In the genomic region with DNA sequence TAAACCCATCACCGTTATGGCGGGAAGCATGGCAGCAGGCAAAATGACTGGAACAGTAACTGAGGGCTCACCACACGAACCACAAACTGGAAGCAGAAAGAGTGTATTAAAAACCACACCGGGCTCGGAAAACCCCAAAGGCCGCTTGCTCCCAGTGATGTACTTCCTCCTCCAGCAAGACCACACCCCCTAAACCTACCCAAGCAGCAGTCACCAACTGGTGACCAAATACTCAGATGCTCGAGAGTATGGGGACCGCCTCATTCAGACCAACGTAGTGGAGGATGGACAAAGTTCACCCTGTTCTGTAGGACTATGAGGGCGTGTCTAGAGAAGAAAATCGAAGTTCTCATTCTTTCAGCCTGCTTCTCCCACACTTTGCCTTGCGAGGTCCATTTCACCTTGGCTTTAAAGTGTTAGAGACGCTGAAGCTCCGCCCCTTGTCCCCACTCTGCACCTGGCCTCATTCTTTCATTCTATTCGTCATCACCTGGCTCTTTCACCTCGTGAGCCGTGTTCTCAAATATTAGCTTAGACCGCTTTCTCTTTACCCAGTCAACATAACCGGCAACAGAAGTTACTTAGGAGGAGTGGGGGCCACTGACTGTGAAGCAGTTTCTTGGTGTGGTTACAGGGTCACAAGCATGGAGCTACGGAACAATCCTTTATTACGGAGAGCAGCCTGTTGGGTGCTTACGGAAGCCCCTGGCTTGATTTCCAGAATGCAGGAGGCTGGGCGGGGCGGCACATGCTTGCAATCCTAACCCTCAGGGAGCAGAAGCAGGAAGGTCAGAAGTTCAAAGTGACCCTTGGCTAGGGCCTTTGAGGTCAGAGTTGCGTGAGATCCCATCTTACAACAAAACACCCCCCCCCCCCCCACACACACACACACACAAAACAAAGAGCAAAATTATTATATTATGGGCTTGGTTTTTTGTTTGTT, we compare ENCODE assay signal across 11 mouse cellular contexts. TPM values are rescaled to one million over a fixed set of nuclear protein-coding genes. Genes with fewer than 3 reads are reported as not detected.
DNase-seq lines count a peak whose midpoint lies in the region; ATAC-seq and TF ChIP-seq lines count a peak whose summit lies in the region.
"Had no signal": no experiment of that assay in that cellular context is flagged by ENCODE, and none has a peak within 500 bp of the region (broad histone marks: within the 10 kb centered on the region; RNA-seq: fewer than 3 reads in every experiment).

No protein-coding gene starts in this region.

- DNase-seq in adrenal gland, postnatal 10 days: peak; percentile 20
- no peak for DNase-seq in adrenal gland, postnatal 36 days
- DNase-seq in ES-E14 (ENCODE audit: low read depth, low spot score): peak; percentile 83
- peak; percentile 38 for DNase-seq in lung, postnatal 14 days
- DNase-seq in cerebellum, postnatal 10 days: no peak
- no peak for DNase-seq in heart, adult 8-10 months (ENCODE audit: low spot score)
- DNase-seq in urinary bladder, postnatal 4 days (ENCODE audit: low spot score in 2 of 2): no peak
- DNase-seq: kidney, adult 8-10 months had no signal

- H3K36me3 ChIP-seq in ES-E14 (ENCODE audit: control insufficient read depth, insufficient read depth, low read length, poor library complexity, severe bottlenecking): no peaks in the 10 kb centered on the region
- no peaks in the 10 kb centered on the region for H3K36me3 ChIP-seq in intestine, embryonic 16.5 days (ENCODE audit: control insufficient read depth, insufficient read depth, low read length)

- no peak overlapping the region for H3K9ac ChIP-seq in ES-E14 (ENCODE audit: insufficient read depth, low read depth, low read length, poor library complexity, severe bottlenecking)
- 0 out of 2 replicates have a peak overlapping the region, but pooled peaks have one; percentile 29 for H3K9ac ChIP-seq in intestine, embryonic 16.5 days (ENCODE audit: low read depth, low read length)

- H3K9me3 ChIP-seq in ES-E14 (ENCODE audit: control insufficient read depth, insufficient read depth, low read depth, low read length): no peaks in the 10 kb centered on the region
- no peaks in the 10 kb centered on the region for H3K9me3 ChIP-seq in intestine, embryonic 16.5 days (ENCODE audit: control insufficient read depth, low read length)

- peak overlapping the region; percentile 1 to 50; a peak in 3 of 4 replicates for H3K4me3 ChIP-seq in ES-E14 (ENCODE audit: insufficient read depth in 1 of 2, low read depth in 1 of 2, low read length in 2 of 2, poor library complexity in 1 of 2, severe bottlenecking in 1 of 2)
- H3K4me3 ChIP-seq in intestine, embryonic 16.5 days (ENCODE audit: low read length): peak overlapping the region; percentile 30

- 52% methylated on average over 25 of the region's 25 CpGs for WGBS in intestine, embryonic 16.5 days

- H3K27me3 ChIP-seq in intestine, embryonic 16.5 days (replicated peaks; ENCODE audit: control insufficient read depth, insufficient read depth, low read length): no peaks in the 10 kb centered on the region

- peak overlapping the region; percentile 81 for H3K27ac ChIP-seq in ES-E14 (ENCODE audit: insufficient read depth, low read depth, low read length, poor library complexity, severe bottlenecking)
- peak overlapping the region; percentile 54 for H3K27ac ChIP-seq in intestine, embryonic 16.5 days (ENCODE audit: low read length)

- peak; percentile 93 for ATAC-seq in intestine, embryonic 16.5 days

- H3K4me1 ChIP-seq in ES-E14 (ENCODE audit: control insufficient read depth in 2 of 2, insufficient read depth in 2 of 2, low read length in 2 of 2, poor library complexity in 1 of 2): peaks cover 0 to 7% of the 10 kb centered on the region in 2 experiments
- H3K4me1 ChIP-seq in intestine, embryonic 16.5 days (ENCODE audit: control insufficient read depth, insufficient read depth, low read length): no peaks in the 10 kb centered on the region

- H3K4me2 ChIP-seq in intestine, embryonic 16.5 days (ENCODE audit: low read depth, low read length): peak overlapping the region; percentile 49

- in situ Hi-C loops in ES-E14 (cut with MboI; ENCODE audit: low sequenced_read_pairs in 2 of 2, unreplicated experiment in 2 of 2): no loop called here

TF ChIP-seq in ES-E14, 5 proteins besides CTCF, POLR2A, EP300 and RAD21:
- TF ChIP-seq ZC3H11A (IDR thresholded peaks at IDR 0.05; ENCODE audit: borderline replicate concordance, low read depth, low read length) (no peak), CHD2 (IDR thresholded peaks at IDR 0.05; ENCODE audit: low read depth, low read length) (peak; percentile 37; the same call in 1 of the 2 replicates)

RNA-seq across cellular contexts. Expression of a gene that starts 5.7 kb away (rescaled TPM):
- total RNA-seq in adrenal gland, postnatal 10 days (2021): under 1 TPM in 1 of 2 experiments, not detected in 1; 0.15 TPM
- total RNA-seq in adrenal gland, postnatal 36 days (2021): not detected
- 0.16 and 0.18 TPM in 2 replicates for total RNA-seq in ES-E14 (2012; rRNA removed)
- 0.49 and 0.50 TPM in 2 replicates for polyA plus RNA-seq in intestine, embryonic 16.5 days (2015; fragmentation: Nextera tagmentation; extraction: Ambion mirVana)
- not detected for total RNA-seq in heart, adult 8-10 months (2022)
- total RNA-seq: left cerebral cortex, postnatal 25 days had no signal
- polyA plus RNA-seq: heart, embryonic 14.5 days had no signal

Comparison
In these comparisons a context has a peak if more than half of its experiments do, and no peak if none do; other contexts are left out.
1. DNase-seq: peak in adrenal gland, postnatal 10 days (single experiment), ES-E14 (single experiment) and lung, postnatal 14 days (single experiment); none in adrenal gland, postnatal 36 days (0 of 2), cerebellum, postnatal 10 days (0 of 2), heart, adult 8-10 months (single experiment) and urinary bladder, postnatal 4 days (0 of 2).